Mouse (Mus musculus) left cerebral cortex, postnatal 4 days (tissue): ENCODE results near the gene Vmn1r176. TPM values are rescaled to one million over a fixed set of nuclear protein-coding genes. Genes with fewer than 3 reads are reported as not detected.
"Not testable (repeated sequence)": the region's sequence is repeated elsewhere in the genome, so short reads cannot be mapped to it uniquely, and the experiment has no call there.

ENCODE experiments used
- DNase-seq: peaks from one replicate; pipeline ENCODE4 v3.0.0-alpha.2; 2022
- intact Hi-C: fragments of 180-260 bp; cut with DNase I; formaldehyde crosslinking; loops from one replicate; pipeline ENCODE4 v1.15.1; 2025
- total RNA-seq, 2 experiments: library from RNA; stranded (reverse); gene quantifications; 2 replicates each; pipeline ENCODE4 v1.2.3; 2021

Gene Vmn1r176
- not detected for total RNA-seq

DNA sequence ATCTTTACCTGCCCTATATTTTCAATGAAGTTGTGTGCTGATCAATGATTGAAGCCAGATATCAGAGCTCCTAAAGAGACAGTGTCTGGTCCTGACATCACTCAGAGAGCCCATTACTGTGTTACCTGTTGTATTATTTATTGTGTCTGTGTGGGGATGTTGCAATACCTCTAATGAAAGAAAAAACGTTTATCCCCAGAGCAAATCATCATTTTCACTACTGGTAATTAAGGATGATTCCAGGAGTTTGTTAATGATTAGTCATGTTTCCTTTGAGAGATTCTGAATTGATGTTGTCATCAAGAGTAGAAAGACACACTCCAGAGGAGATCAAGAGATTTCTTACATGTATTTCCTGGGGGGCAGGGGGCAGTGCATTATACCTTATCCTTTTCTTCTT lies at the start of gene Vmn1r176:
TSS of gene Vmn1r176 (minus strand) at position 101 of the 400 bp plus-strand sequence.
- intact Hi-C loops, DNase-seq: not testable (repeated sequence)

DNA sequence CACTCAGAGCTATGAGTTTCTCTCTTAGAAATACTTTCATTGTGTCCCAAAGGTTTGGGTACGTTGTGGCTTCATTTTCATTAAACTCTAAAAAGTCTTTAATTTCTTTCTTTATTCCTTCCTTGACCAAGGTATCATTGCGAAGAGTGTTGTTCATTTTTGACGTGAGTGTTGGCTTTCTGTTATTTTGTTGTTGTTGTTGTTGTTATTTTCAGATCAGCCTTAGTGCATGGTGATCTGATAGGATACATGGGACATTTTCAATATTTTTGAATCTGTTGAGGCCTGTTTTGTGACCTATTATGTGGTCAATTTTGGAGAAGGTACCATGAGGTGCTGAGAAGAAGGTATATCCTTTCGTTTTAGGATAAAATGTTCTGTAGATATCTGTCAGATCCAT lies 39.7 kb upstream of the Vmn1r176 start:
- intact Hi-C loops, DNase-seq: not testable (repeated sequence)

DNA sequence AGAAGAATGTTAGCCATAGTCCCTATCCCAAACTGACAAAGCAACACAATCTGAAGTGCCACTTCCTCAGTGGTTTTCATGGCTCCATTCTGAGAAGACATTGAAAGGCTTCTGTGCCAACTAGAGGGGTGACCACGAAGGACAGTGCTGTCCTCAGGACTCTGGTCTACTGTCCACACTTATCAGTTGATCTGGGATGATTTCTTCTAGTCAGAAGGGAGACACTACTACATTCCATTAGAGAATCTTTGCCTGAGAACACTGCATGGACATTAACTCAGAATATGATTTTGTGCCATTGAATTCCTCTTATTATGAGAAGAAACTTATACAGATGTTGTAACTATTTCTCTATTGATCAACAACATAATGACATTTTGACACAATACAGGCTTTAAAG lies 29.2 kb upstream of the Vmn1r176 start, which contains the start of gene Vmn1r177:
TSS of gene Vmn1r177 (minus strand) at position 101 of the 400 bp plus-strand sequence.
- intact Hi-C loops, DNase-seq: not testable (repeated sequence)

DNA sequence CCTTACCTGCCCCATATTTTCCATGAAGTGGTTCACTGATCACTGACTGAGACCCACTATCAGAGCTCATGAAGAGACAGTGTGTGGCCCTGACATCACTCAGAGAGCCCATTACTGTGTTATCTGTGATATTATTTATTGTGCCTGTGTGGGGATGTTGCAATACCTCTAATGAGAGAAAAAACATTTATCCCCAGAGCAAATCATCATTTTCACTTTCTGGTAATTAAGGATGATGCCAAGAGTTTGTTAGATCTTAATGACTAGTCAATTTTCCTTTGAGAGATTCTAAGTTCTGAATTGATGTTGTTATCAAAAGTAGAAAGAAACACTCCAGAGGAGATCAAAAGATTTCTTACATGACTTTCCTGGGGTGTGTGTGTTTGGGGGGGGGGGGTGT lies 26.6 kb downstream of the Vmn1r176 start, which contains the start of gene Vmn1r175:
TSS of gene Vmn1r175 (minus strand) at position 101 of the 400 bp plus-strand sequence.
- DNase-seq, intact Hi-C loops: not testable (repeated sequence)

DNA sequence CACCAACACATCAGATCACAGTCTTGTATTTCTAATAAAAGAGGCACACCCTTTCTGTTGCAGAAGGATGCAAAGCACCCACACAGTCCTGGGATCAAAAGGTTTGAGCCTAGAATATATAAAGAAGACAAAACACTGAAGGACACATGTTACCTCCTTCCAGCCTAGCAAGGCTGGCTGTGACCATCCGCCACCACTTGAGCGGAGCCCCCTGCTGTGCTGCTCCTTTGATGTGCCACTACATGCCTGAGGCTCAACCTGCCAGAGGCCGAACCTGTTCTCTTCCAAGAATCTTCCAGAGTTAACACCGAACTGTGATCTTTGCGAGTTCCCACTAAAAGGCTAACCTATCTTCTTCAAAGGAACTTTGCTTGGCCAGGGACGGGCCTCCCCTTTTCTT lies 52.6 kb downstream of the Vmn1r176 start:
- no peak for DNase-seq
- intact Hi-C loops: no loop called here

Other genes starting within 250 kb of the Vmn1r176 start
- gene Vmn1r170, start 231.2 kb downstream of the Vmn1r176 start, total RNA-seq: not detected
- not detected for gene Vmn1r171, start 206.7 kb downstream of the Vmn1r176 start, total RNA-seq
- not detected for gene Vmn1r172, start 179.1 kb downstream of the Vmn1r176 start, total RNA-seq
- gene Vmn1r173, start 136.7 kb downstream of the Vmn1r176 start, total RNA-seq: not detected
- not detected for gene Vmn1r174, start 85.1 kb downstream of the Vmn1r176 start, total RNA-seq
- not detected for gene Vmn1r175, start 26.7 kb downstream of the Vmn1r176 start, total RNA-seq
- not detected for gene Vmn1r177, start 29.1 kb upstream of the Vmn1r176 start, total RNA-seq
- not detected for gene Vmn1r178, start 54.6 kb upstream of the Vmn1r176 start, total RNA-seq
- gene Vmn1r179, start 89.6 kb upstream of the Vmn1r176 start, total RNA-seq: not detected
- gene Vmn1r180, start 113.3 kb upstream of the Vmn1r176 start, total RNA-seq: not detected
- gene Vmn1r181, start 137.2 kb upstream of the Vmn1r176 start, total RNA-seq: not detected
- gene V1rd19, start 164.3 kb upstream of the Vmn1r176 start, total RNA-seq: not detected
- not detected for gene Vmn1r183, start 215.9 kb upstream of the Vmn1r176 start, total RNA-seq
- gene Zfp180, start 244.6 kb upstream of the Vmn1r176 start, total RNA-seq: 10 to 100 TPM; 32.1 to 33.3 TPM